Mouse (Mus musculus): ENCODE measurements at regions not wholly inside any gene's neighbourhood (a gene's known extent, or its start where the extent isn't known, plus 50 kb on each side); places are given as distances from the start of the nearest gene placed in this dataset.

DNA sequence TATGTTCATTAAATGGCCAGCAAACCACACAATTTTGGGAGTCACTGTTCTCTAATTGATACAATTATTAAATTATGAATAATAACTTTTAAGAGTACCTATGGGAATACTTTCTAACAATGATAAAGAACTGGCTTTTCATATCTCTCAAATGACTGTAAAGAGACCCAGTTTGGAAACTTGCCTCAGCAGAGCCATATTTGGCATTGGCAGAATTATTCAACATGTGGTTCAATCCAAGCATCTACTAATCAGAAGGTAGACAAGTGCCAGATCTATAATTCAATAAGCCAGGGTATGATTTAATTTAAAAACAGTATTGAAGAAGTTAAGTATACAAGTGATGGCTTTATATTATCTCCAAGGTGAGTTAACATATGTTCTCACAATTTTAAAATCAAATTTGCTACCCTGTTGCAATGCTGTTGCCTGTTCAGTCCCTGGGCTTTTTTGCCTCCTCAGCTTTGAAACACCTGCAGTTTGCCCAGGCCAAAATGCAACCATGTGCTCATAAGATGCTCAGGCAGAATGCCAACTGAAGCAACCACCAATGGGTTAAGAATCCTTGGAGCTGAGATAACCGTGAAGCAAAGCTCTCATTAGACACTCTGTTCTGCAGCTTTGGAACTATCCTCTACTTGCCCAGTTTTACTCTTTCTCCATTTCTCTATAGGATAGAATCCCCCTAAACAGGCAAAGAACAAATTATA, 897.2 kb downstream of the Ets1 start:
- Histone ChIP-seq H3K27me3 (no peaks in the 10 kb centered on the region), H3K4me1 (replicated peaks) (no peaks in the 10 kb centered on the region), H3K36me3 (no peaks in the 10 kb centered on the region), H3K4me2 (no peak overlapping the region), H3K27ac (no peak overlapping the region), H3K4me3 (replicated peaks) (no peak overlapping the region), H3K9ac (replicated peaks) (no peak overlapping the region), H3K9me3 (no peaks in the 10 kb centered on the region)
- ATAC-seq (ENCODE audit: insufficient number of reproducible peaks, insufficient read depth, low FRiP score, low TSS enrichment, low read depth), result no peak
- 76% methylated on average over 1 of the region's 1 CpGs for WGBS

DNA sequence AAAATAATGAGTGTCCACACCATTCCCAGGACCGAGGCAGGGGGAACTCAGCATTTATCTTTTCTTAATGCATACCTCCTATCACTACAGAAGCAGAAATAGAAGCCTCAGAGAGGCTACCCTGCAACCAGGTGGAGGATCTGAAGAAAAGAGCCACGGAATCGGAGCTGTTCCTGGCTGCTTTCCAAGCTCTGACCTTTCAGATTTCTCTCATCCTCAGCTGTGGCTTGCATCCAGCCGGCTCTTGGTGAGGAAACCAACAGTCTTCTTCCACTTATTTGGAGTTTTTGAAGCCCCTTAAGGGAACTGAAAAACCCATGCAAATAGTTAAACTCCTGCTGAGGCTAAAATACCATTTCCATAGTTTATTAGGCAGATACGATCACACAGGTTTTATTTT, 907.3 kb downstream of the Ets1 start:
- no peaks in the 10 kb centered on the region for H3K36me3 ChIP-seq
- no peaks in the 10 kb centered on the region for H3K27me3 ChIP-seq
- no peak overlapping the region for H3K9ac ChIP-seq (replicated peaks)
- WGBS, result 55% methylated on average over 5 of the region's 5 CpGs
- no peaks in the 10 kb centered on the region for H3K9me3 ChIP-seq
- H3K4me3 ChIP-seq (replicated peaks), result no peak overlapping the region
- H3K4me1 ChIP-seq (replicated peaks), result 0 out of 2 replicates have a peak, but pooled peaks cover 3% of the 10 kb centered on the region
- ATAC-seq (ENCODE audit: insufficient number of reproducible peaks, insufficient read depth, low FRiP score, low TSS enrichment, low read depth), result no peak
- H3K4me2 ChIP-seq, result no peak overlapping the region
- H3K27ac ChIP-seq, result no peak overlapping the region

DNA sequence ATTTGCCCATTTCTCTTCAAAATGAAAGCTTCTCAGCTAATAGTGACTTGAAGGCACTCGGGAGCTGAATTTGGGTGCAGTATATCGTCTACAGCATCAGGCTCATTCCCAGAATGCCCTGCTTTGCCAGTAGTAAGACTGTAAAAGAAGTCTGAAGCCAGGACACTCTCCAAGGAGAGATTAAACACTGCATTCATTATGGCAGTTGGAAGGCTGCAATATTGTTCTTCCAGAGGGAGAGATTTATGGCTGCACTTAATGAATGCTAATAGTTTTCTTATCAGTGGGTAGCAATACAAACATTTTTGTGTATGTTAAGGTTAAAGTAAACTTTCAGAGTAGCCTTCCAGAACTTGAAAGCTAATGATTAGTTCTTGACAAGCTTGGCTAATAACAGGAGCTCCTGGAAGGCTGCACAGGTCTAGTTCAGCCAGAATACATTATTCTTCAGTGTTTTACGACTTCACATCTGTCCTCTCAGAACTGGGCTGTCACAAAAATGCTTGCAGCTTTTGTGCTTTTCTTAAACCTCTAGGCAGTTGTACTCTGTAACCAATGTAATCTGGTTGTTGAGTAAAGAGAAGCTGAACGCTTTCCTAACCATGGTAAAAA, 910.2 kb downstream of the Ets1 start:
- no peak overlapping the region for H3K9ac ChIP-seq (replicated peaks)
- no peaks in the 10 kb centered on the region for H3K36me3 ChIP-seq
- H3K27ac ChIP-seq, result no peak overlapping the region
- H3K4me2 ChIP-seq, result no peak overlapping the region
- H3K27me3 ChIP-seq, result no peaks in the 10 kb centered on the region
- no peaks in the 10 kb centered on the region for H3K9me3 ChIP-seq
- H3K4me3 ChIP-seq (replicated peaks), result no peak overlapping the region
- 47% methylated on average over 4 of the region's 4 CpGs for WGBS
- no peak for ATAC-seq (ENCODE audit: insufficient number of reproducible peaks, insufficient read depth, low FRiP score, low TSS enrichment, low read depth)
- H3K4me1 ChIP-seq (replicated peaks), result 0 out of 2 replicates have a peak, but pooled peaks cover 3% of the 10 kb centered on the region

DNA sequence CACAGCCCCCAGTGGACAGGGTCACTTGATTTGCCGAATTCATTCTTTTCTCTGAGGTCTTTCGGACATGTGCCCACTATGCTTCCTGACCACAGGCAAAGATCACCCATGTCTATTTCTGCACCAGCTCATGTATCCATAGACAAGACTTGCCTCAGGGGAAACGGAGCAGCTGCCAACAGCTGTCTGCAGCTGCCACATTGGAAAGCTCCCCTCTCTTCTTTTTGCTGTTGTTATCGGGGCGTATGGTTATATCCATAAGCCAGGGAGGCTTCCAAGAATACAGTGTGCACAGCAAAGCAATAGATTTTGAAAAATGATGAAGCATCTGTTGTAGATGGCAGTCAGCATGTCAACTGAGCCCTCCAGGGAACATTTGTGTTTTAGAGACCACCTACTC, 913.4 kb downstream of the Ets1 start:
- Histone ChIP-seq H3K4me1 (replicated peaks) (0 out of 2 replicates have a peak, but pooled peaks cover 3% of the 10 kb centered on the region), H3K27ac (no peak overlapping the region), H3K27me3 (no peaks in the 10 kb centered on the region), H3K36me3 (no peaks in the 10 kb centered on the region), H3K4me2 (no peak overlapping the region), H3K9ac (replicated peaks) (no peak overlapping the region), H3K4me3 (replicated peaks) (no peak overlapping the region), H3K9me3 (no peaks in the 10 kb centered on the region)
- ATAC-seq (ENCODE audit: insufficient number of reproducible peaks, insufficient read depth, low FRiP score, low TSS enrichment, low read depth), result no peak
- 90% methylated on average over 5 of the region's 5 CpGs for WGBS

DNA sequence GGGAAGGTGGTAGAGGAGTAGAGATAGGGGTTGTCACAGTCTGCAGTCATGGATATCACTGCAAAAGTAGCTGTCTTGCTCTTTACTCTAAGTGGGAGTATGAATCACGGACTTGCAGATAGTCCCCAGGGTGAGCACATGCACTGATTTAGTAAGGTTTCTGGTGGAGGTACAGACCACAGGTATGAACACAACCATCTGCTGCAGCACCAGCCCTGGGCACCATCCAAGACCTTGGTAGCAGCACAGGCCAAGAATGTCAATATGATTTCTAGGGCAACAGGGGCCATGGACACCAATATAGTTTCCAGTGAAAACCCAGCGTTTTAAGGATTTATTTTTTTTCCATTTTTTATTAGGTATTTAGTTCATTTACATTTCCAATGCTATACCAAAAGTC, 913.7 kb upstream of the Kirrel3 start:
- Histone ChIP-seq H3K4me2 (no peak overlapping the region), H3K4me3 (replicated peaks) (no peak overlapping the region), H3K27ac (no peak overlapping the region), H3K9me3 (no peaks in the 10 kb centered on the region), H3K27me3 (no peaks in the 10 kb centered on the region), H3K36me3 (no peaks in the 10 kb centered on the region), H3K4me1 (replicated peaks) (no peaks in the 10 kb centered on the region), H3K9ac (replicated peaks) (no peak overlapping the region)
- WGBS, result 90% methylated on average over 2 of the region's 2 CpGs
- no peak for ATAC-seq (ENCODE audit: insufficient number of reproducible peaks, insufficient read depth, low FRiP score, low TSS enrichment, low read depth)

DNA sequence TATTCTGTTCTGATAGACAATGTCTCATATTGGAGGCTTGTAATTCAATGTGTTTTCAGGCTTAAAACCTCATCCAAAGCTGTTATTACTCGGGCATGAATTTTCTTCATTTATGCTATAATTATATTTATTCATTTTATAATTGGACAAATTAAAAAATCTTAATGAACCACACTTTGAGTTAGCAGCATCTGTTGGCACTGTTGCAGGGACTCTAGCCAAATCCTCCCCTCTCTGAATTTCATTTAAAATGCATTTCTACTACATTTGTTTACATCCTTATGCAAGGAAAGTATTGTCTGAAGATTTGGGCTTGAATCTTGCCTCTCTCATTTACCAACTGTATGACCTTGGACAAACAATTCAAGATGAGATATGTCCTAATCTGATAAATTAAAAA, 874.2 kb upstream of the Kirrel3 start:
- H3K4me3 ChIP-seq (replicated peaks), result no peak overlapping the region
- no peak overlapping the region for H3K4me2 ChIP-seq
- WGBS, result 78% methylated on average over 1 of the region's 1 CpGs
- H3K27me3 ChIP-seq, result no peaks in the 10 kb centered on the region
- no peak overlapping the region for H3K27ac ChIP-seq
- H3K36me3 ChIP-seq, result no peaks in the 10 kb centered on the region
- no peak for ATAC-seq (ENCODE audit: insufficient number of reproducible peaks, insufficient read depth, low FRiP score, low TSS enrichment, low read depth)
- no peaks in the 10 kb centered on the region for H3K4me1 ChIP-seq (replicated peaks)
- H3K9me3 ChIP-seq, result no peaks in the 10 kb centered on the region
- H3K9ac ChIP-seq (replicated peaks), result no peak overlapping the region

DNA sequence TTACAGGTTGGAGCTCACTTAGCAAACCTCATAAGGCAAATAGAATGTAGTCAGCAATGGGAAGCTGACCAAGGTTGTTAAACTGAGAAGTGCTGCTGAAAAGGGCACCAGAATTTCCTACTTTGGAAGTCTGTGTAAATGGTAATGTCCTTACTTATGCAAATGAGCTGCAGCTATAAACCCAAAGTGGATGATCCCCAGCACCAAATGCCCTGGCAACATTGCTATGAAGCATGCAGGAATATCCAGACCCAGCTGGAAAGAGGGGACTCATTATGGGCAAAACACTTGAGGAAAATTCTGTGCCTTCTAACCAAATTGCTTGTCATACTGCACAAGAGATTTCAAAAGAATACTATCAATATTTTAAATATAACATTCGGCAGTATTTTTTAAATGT, 861.3 kb upstream of the Kirrel3 start:
- no peak for ATAC-seq (ENCODE audit: insufficient number of reproducible peaks, insufficient read depth, low FRiP score, low TSS enrichment, low read depth)

DNA sequence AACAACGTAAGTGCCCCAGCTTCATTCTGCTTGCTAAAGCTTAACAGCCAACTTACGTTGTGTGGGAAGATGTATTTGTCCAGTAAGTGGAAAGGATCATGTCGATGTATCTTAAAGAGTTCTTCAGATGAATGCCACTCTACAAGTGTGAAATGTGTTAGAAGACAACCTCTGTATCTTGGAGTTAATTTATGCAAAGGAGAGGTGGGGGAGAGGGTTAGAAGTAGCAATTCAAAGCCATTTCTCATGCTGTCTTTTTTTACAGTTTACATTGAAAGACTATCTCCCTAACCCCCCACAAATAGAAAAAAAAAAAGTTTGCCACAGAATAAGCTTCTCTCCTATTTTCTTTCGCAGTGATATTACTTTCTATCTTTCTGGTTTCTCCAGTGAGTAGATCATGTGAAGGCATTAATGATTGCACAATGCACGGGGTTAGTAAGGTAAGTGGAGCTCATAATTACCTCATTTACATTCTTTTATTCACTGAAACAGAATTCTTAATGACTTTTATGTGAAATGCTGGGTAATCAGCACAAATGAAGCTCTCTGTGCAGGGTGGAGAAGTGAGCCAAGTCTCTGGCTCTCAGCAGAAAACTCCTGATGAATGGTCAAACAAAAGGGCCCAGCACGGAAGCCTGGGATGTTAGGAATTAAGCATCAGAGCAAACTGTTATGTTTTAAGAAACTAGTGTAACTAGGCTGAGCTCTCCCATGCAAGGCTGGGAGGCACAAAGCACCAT, 855.8 kb upstream of the Kirrel3 start:
- no peak for ATAC-seq (ENCODE audit: insufficient number of reproducible peaks, insufficient read depth, low FRiP score, low TSS enrichment, low read depth)
- 80% methylated on average over 6 of the region's 6 CpGs for WGBS

More for the DNA sequence above, 861.3 kb upstream of the Kirrel3 start:
- Histone ChIP-seq H3K4me1 (replicated peaks) (no peaks in the 10 kb centered on the region), H3K9me3 (no peaks in the 10 kb centered on the region), H3K27ac (no peak overlapping the region), H3K4me3 (replicated peaks) (no peak overlapping the region), H3K36me3 (no peaks in the 10 kb centered on the region), H3K27me3 (no peaks in the 10 kb centered on the region), H3K4me2 (no peak overlapping the region), H3K9ac (replicated peaks) (no peak overlapping the region)
- WGBS, result 86% methylated on average over 1 of the region's 1 CpGs

DNA sequence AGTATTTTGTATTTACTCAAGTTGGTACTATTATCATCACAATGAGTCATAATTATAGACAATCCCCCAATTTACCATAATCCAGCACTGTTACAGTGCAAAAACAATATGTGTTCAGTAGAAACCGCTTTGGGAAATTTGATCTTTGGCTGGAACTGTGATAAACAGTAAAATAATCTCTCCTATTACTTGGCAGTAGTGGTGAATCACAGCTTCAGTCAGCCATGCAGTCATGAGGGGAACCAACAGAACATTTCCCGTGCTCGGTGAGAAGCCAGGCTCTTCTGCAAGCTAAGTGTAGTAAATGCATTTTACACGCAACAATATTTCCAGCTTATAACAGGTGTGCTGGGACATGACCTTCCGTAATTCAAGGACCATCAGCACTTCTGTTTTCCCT, 822.7 kb upstream of the Kirrel3 start:
- no peak overlapping the region for H3K4me2 ChIP-seq
- no peaks in the 10 kb centered on the region for H3K9me3 ChIP-seq
- H3K4me3 ChIP-seq (replicated peaks), result no peak overlapping the region
- ATAC-seq (ENCODE audit: insufficient number of reproducible peaks, insufficient read depth, low FRiP score, low TSS enrichment, low read depth), result no peak
- H3K4me1 ChIP-seq (replicated peaks), result no peaks in the 10 kb centered on the region
- 87% methylated on average over 5 of the region's 5 CpGs for WGBS
- H3K27me3 ChIP-seq, result no peaks in the 10 kb centered on the region
- no peaks in the 10 kb centered on the region for H3K36me3 ChIP-seq
- H3K9ac ChIP-seq (replicated peaks), result no peak overlapping the region
- H3K27ac ChIP-seq, result no peak overlapping the region

More for the DNA sequence above, 855.8 kb upstream of the Kirrel3 start:
- Histone ChIP-seq H3K9ac (replicated peaks) (no peak overlapping the region), H3K4me3 (replicated peaks) (no peak overlapping the region), H3K4me2 (no peak overlapping the region), H3K27me3 (no peaks in the 10 kb centered on the region), H3K36me3 (no peaks in the 10 kb centered on the region), H3K9me3 (no peaks in the 10 kb centered on the region), H3K4me1 (replicated peaks) (no peaks in the 10 kb centered on the region), H3K27ac (no peak overlapping the region)

DNA sequence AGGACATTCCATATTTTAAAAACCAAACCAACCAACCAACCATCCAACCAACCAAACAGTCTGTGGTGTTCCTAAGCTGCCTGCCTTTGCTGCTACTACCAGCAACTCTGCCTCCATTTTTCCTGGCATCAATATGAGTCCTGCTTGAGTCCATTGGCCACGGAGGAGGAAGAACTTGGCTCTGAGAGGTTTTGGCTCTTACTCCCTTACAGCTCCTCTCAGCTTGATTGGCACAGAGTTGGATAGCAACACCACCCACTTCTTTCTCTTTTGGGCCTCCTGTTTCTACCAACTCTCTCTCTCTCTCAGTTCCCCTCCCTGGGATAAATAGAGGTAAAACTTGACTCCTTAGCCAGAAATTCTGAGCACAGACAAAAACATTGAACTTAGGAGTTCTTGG, 804.6 kb upstream of the Kirrel3 start:
- no peaks in the 10 kb centered on the region for H3K9me3 ChIP-seq
- ATAC-seq (ENCODE audit: insufficient number of reproducible peaks, insufficient read depth, low FRiP score, low TSS enrichment, low read depth), result no peak
- no peak overlapping the region for H3K27ac ChIP-seq
- no peaks in the 10 kb centered on the region for H3K27me3 ChIP-seq
- H3K4me1 ChIP-seq (replicated peaks), result no peaks in the 10 kb centered on the region
- no peak overlapping the region for H3K4me2 ChIP-seq
- 82% methylated on average over 1 of the region's 1 CpGs for WGBS
- H3K9ac ChIP-seq (replicated peaks), result no peak overlapping the region
- H3K36me3 ChIP-seq, result no peaks in the 10 kb centered on the region
- H3K4me3 ChIP-seq (replicated peaks), result no peak overlapping the region

DNA sequence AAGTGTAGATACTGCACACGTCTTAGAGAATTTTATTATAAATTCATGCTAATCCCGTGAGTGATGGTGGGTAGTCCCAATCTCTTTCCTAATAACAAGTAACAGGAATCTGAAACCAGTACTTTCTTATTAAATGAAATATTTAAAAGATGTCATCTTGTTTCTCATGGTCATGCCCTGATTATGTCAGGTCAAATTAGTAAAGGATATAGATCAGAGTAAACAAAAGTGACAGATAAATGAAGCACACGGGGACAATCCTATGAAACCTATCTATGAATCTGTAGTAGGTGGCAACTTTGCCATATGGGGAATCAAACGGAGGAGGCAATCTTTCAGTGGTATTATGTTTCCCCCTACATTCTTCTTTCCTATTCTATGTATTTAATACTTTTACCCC, 794.0 kb upstream of the Kirrel3 start:
- no peak for ATAC-seq (ENCODE audit: insufficient number of reproducible peaks, insufficient read depth, low FRiP score, low TSS enrichment, low read depth)
- WGBS, result 86% methylated on average over 4 of the region's 4 CpGs
- H3K4me3 ChIP-seq (replicated peaks), result no peak overlapping the region
- no peak overlapping the region for H3K9ac ChIP-seq (replicated peaks)
- no peak overlapping the region for H3K27ac ChIP-seq
- H3K9me3 ChIP-seq, result no peaks in the 10 kb centered on the region
- H3K4me2 ChIP-seq, result no peak overlapping the region
- no peaks in the 10 kb centered on the region for H3K4me1 ChIP-seq (replicated peaks)
- no peaks in the 10 kb centered on the region for H3K36me3 ChIP-seq
- no peaks in the 10 kb centered on the region for H3K27me3 ChIP-seq

Measured in limb, embryonic 12.5 days (tissue).